Mouse (Mus musculus): ENCODE data around the gene Mrtfb.
"Not testable (repeated sequence)": the region's sequence is repeated elsewhere in the genome, so short reads cannot be mapped to it uniquely, and the experiment has no call there.

The Mrtfb gene

GRCm38 (mm10) chr16:13276709-13277399 is 20.6 kb downstream of the Mrtfb start:
- no peak for DNase-seq

- not testable (repeated sequence) for DNase-seq
These were observed 30.1 kb downstream of the Mrtfb start for GRCm38 (mm10) chr16:13286425-13286824.

- no peak for DNase-seq
These were observed 41.6 kb downstream of the Mrtfb start for GRCm38 (mm10) chr16:13297860-13298259.

GRCm38 (mm10) chr16:13298991-13299390 is 42.7 kb downstream of the Mrtfb start:
- no peak for DNase-seq

- DNase-seq: no peak
These were observed 49.9 kb downstream of the Mrtfb start for GRCm38 (mm10) chr16:13306065-13306695.

- DNase-seq: no peak
These were observed 53.9 kb downstream of the Mrtfb start for GRCm38 (mm10) chr16:13310096-13310683.

GRCm38 (mm10) chr16:13311374-13311773 is 55.1 kb downstream of the Mrtfb start:
- DNase-seq: no peak

GRCm38 (mm10) chr16:13313096-13313719 is 56.9 kb downstream of the Mrtfb start:
- no peak for DNase-seq

- no peak for DNase-seq
These were observed 67.5 kb downstream of the Mrtfb start for GRCm38 (mm10) chr16:13323751-13324150.

- DNase-seq: no peak
These were observed 70.3 kb downstream of the Mrtfb start for GRCm38 (mm10) chr16:13326622-13327021.

- no peak for DNase-seq
These were observed 72.4 kb downstream of the Mrtfb start for GRCm38 (mm10) chr16:13328646-13329045.

GRCm38 (mm10) chr16:13329640-13330039 is 73.4 kb downstream of the Mrtfb start:
- DNase-seq: no peak

- no peak for DNase-seq
These were observed 74.0 kb downstream of the Mrtfb start for GRCm38 (mm10) chr16:13330221-13330659.

- DNase-seq: no peak
These were observed 75.6 kb downstream of the Mrtfb start for GRCm38 (mm10) chr16:13331898-13332297.

- DNase-seq: no peak
These were observed 76.3 kb downstream of the Mrtfb start for GRCm38 (mm10) chr16:13332536-13332935.

GRCm38 (mm10) chr16:13333781-13334341 is 77.6 kb downstream of the Mrtfb start:
- DNase-seq: no peak

GRCm38 (mm10) chr16:13336503-13337230 is 80.4 kb downstream of the Mrtfb start:
- DNase-seq: no peak

- DNase-seq: no peak
These were observed 81.8 kb downstream of the Mrtfb start for GRCm38 (mm10) chr16:13338094-13338493.

GRCm38 (mm10) chr16:13339433-13339832 is 83.2 kb downstream of the Mrtfb start:
- DNase-seq: no peak

- DNase-seq: not testable (repeated sequence)
These were observed 89.5 kb downstream of the Mrtfb start for GRCm38 (mm10) chr16:13345822-13346221.

GRCm38 (mm10) chr16:13350729-13351128 is 94.4 kb downstream of the Mrtfb start:
- DNase-seq: no peak

- no peak for DNase-seq
These were observed 95.0 kb downstream of the Mrtfb start for GRCm38 (mm10) chr16:13351268-13351667.

GRCm38 (mm10) chr16:13353927-13354326 is 97.6 kb downstream of the Mrtfb start:
- DNase-seq: no peak

Measured in spleen, adult 18-20 months (tissue).